Mouse (Mus musculus) brain, embryonic 18.5 days (tissue): ENCODE measurements at regions not wholly inside any gene's neighbourhood (a gene's known extent, or its start where the extent isn't known, plus 50 kb on each side); places are given as distances from the start of the nearest gene placed in this dataset.

Experiments
- DNase-seq: peaks from one replicate; pipeline ENCODE4 v3.0.0-alpha.2; 2012; ENCODE audit warnings: low read depth, low spot score

GRCm38 (mm10) chr16:9514538-9514937, 480.8 kb downstream of the Grin2a start:
- DNase-seq = no peak
